Mouse (Mus musculus) adipocyte (in vitro differentiated cells): Measurements from ENCODE around the gene Tysnd1.

Source experiments
- DNase-seq: peaks from one replicate; pipeline ENCODE4 v3.0.0-alpha.2; 2016; ENCODE audit warnings: low spot score

Gene Tysnd1

DNA sequence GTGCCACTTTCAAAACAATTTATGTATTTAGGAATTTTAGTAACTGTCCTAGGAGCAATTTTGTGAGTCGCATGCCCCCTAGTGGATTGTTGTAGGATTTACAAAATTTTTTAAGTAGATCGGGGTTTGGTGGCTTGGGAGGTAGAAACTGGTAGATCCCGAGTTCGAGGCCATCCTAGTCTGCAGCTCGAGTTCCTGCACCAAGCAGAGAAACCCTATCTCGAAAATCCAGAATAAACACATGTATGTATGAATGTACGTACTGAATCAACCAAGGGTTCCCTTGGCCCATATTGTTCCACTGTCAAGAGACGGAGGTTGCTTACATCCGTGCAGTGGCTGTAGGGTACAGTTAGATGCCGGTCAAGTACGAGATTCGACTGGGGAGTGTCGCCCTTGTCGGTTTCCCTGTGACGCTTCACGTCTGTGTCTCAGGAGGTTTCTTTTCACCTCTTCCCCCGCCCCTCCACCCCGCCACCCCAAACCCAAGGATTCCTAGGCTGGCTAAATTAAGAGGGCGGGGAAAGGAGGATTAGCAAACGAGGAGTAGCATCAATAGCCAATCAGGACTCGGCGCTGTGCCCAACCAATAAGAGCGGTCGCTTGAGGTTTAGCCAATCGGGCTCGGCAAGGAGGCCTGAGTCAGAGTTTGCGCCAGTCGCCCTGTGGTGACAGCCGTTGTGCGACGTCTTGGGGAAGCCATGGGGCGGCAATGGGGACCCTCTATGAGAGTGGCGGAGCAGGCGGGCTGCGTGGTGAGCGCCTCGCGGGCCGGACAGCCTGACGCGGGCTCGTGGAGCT is at the start of gene Tysnd1:
Gene Tysnd1, plus strand, starts transcription at position 645 of the 801 bp plus-strand sequence.
- peak; percentile 99 for DNase-seq

DNA sequence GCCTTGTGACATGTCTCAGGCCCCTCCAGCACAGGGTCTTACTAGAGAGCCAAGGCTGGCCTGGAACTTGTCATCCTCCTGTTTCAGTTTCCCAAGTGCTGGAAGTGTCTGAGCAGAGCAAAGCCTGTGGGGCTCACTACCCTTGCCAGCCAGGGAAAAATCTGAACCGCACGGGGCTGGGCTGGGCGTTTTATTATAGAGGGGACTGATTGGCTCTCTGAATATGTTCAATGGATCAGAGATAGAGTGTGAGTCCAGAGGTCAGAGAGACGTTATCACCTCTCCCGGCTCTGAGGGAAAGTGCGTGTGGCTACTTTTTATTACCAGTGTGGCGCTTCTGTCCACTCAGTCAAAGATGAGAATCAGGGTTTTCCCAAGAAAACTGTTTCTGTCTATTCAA is 48.8 kb upstream of the Tysnd1 start:
- DNase-seq, result no peak

DNA sequence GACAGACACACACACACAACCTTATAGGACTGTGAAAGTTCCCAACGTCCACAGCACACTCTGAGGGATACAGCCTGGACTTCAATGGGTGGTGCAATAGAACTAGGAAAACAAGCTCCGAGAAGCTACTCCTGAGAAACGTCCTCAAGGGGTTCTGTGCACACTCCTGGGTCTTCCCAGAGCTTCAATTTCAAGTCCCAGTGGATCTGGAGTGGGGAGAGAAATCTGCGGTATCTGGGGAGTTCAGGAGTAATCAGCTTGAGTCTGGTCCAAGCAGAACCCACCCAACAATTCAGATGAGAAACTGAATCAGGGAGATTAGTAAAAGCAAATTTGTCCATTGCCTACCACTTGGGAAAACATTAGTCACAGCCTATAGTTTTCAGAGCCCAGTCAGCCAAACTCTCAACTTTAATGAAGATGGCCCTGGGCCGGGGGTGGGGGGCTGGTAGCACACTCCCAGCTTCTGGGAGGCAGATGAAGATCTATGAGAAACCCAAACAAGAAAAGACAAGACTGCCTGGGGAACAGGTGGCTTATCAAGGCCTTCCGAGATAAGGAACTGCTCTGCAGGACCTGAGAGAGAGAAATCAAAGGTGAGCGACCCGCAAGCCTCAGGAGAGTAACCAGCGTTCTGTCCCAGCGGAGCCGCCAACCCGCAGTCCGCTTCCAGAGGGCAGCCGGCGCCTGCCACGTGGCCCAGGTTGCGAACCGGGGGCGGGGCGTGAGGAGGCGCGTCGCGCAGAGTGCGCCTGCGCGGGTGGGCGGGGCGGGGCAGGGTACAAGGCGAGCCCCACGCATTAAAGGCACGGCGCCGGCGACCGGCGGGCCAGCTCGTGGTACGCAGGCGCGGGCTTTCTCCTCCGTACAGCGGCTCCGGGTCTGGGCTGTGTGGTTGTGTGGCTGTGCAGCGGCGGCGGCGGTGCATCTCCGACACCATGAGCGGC is 47.3 kb upstream of the Tysnd1 start, which contains the start of gene Ppa1:
Gene Ppa1, plus strand, starts transcription at position 763 of the 947 bp plus-strand sequence.
- peak; percentile 90 for DNase-seq

DNA sequence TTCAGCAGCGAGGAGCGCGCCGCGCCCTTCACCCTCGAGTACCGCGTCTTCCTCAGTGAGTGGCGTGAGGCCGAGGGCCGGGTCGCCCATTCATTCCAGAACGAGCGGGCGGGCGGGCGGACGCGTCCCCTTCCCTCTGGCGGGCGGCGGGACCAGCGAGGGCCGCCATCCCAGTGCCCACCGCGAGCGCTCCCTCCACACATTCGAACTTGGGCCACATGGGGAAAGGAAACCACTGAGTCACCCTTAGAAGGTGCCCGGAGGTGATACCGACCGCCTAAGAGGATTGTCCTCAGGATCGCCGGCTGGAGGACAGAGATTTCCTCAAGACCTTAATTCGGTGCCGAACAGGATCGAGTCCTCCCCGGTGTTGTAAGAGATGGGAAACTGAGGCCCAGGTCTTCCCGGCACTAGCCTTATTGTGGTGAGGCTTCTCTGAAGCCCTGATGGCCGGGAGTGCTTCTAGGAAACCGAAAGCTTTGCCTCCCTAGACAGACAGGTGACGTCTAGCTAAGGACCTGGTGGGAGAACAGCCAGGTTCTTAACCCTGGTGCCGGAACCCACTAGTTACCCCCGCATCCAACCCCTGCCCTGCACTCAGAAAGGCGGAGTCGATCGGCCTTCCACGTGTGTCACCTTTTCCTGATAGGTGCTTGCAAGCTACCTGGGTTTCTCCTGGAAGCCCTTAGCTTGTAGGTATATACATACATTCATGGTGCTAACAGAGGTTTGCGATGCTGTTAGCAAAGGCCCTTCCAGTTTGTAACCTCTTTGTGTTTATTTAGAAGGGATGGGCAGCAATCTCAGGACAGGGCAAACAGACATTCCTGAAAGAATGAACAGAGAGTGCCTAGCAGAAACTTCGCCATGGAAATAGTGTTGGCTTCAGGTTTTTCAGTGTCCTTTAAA is 46.3 kb upstream of the Tysnd1 start:
- peak; percentile 24 for DNase-seq

DNA sequence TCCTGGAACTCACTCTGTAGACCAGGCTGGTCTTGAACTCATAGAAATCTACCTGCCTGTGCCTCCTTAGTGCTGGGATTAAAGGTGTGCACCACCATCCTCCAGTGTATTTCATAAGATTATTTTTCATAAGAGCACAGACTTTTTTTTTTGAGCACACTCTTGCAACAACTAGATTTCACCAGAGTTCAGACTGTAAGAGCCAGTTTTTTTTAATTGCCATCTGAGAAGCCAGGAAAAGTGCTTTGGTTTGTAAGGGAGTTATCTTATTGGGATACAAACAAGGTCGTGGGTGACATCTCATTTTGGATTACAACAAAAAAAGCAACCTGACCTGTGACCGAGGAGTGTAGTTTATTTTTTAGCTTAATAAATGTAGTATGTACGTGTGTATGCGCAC is 41.2 kb upstream of the Tysnd1 start:
- DNase-seq, result peak; percentile 32

DNA sequence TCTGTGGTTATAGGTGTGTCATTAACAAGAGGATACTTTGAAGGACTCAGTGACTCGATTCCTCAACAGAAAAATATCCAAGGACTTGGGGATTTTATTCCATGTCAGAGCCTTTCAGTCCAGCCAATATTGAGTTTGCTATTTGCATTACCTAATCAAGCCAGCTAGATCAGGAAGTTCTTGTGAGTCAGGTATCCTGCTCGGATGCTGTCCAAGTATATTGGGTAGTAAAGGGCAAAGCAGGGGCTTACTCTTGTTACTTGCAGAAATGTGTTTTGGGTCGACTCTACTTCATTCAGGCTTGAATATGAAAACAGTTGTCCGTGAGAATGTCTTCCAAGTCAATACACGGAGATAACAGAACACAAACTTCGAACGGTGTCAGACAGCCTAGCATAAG is 40.6 kb upstream of the Tysnd1 start:
- DNase-seq, result no peak

DNA sequence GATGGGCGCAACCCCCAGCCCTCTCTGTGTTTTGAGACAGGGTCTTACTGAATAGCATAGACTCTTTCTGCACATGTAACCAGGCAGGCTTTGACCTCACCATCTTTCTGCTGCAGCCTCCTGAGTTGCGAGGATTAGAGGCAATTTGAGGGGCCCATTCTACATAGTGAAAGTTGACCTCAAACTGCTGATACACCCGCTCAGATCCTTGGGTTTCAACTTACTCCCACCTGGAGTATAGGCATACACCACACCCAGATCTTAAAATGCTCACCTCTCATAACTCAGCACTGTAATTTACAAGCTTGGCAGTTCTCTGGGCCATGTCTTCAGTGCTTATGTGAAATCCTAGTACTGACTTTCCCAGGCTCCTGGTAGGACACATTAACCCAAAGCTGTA is 40.1 kb upstream of the Tysnd1 start:
- DNase-seq, result no peak

DNA sequence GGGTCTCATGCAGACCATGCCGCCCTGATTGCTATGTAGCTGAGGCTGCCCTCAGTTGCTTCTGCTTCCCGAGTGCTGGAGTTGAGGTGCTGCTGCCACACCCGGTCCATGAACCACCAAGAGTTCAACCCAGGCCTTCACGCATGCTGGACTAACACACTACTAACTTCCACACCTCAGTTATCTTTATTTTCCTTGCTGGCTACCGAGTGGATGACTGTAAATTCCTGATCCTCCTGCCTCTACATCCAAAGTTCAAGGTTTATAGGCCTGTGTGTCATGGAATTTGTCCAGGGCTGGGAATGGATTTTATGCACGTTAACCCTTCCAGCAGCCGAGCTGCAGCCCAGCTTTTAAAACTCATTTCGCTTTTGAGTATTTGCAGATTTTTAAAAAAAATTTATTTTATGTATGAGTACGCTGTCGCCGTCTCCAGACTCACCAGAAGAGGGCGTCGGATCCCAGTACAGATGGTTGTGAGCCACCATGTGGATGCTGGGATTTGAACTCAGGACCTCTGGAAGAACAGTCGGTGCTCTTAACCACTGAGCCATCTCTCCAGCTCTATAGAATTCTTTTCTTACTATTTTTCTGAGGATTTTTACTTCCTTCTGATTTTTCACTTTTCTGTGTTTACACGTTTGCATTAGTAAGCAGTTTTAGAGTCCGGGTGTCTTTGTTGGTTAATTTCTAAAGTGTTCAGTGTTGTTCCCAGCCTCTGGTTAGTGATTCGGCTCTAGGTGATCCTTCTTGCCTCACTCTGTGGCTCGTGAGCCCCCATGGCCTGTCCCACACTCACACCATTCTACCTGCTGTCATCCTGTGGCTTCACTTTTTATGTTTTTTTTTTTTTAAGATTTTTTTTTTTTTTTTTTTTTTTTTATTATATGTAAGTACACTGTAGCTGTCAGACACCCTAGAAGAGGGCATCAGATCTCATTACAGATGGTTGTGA is 38.1 kb upstream of the Tysnd1 start:
- DNase-seq, result no peak

DNA sequence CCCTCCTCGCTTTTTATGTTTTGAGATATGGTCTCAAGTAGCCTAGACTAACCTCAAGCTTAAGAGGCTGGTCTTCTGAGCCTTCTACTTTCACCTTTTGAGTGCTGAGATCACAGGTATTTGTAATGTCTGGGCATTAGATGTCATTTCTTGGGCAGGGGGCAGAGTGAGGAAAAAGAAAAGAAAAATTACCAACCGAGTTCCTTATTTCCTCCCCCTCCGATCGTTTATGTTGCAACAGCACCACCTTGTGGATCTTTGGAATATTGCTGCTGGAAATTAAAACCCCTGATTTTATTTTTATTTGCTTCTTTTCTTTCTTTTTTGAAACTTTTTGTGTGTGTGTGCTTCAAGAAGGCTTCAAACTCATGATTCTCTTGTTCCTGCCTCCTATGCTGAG is 37.3 kb upstream of the Tysnd1 start:
- peak; percentile 69 for DNase-seq

DNA sequence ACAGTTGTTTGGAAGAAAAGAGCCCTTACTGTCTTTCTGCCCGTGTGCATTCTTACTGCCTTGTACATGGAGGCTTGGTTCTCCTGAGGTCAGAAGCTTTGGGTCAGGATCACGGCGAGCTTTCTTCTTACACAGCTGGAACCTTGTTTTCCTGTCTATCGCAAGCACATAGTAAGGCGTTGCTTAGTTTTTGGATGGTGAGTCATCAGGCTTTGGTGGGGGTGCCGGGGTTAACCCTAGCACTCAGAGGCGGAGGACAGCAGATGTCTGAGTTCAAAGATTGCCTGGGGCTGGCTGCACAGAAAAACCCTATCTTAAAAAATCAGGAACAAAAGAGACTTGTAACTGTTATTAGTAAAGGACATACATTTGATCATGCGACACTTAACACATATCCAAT is 33.4 kb upstream of the Tysnd1 start:
- no peak for DNase-seq

DNA sequence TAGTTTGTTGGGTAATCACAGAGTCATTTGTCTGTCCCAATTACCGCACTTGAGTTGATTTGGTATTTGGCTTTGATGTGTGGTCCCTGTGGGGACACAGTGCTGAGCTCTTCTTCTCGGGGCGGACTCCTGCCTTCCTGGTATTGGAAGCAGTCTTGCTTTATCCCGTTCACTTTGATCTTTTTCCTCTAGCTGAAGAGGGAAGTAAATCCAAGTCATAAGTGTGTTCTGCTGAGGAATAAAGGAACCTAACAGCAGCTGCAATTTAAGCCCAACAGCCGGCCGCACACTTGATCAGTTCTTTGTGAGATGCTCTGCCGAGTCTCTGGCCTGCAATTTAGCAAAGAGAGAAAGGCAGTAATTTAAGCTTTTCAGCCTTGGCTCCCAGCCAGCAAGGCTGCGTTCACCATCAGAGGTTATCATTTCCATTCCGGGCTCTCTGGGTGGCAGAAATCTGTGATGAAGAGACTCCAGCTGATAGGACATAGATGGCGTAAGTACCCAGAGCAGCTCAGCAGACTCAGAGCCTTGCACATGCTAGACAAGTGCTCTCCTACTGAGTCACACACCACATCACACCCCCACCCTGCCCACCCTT is 32.8 kb upstream of the Tysnd1 start:
- no peak for DNase-seq

DNA sequence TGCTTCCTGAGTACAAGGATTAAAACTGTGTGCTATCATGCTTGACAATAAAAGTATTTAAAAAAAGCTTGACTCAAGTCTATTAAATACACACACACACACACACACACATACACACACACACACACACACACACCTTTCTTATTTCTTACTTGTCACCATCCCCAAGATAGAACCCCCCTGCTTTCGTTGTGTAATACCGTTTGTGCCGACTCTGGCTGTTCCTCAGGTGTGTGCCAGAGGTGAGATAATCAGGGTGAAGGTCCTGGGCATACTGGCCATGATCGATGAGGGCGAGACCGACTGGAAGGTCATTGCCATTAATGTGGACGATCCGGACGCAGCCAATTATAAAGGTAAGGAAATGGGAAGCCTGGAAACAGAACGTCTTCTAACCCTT is 30.2 kb upstream of the Tysnd1 start:
- no peak for DNase-seq

DNA sequence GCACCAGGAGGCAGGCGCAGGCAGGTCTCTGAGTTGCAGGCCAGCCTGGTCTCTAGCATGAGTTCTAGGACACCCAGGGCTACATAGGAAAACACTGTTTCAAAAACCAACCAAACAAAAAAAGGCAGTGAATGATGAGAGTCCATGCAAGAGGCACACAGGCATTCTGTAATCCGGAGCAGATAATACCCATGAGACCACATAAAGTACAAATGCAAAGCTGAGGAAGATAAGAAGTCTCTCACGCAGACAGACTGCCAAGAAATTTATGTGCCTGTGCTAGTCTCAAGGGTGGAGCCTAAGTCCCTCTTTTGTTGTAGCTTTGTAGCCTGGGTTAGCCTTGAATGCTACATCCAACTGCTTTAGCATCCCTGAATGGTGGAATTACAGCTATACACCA is 29.7 kb upstream of the Tysnd1 start:
- no peak for DNase-seq

DNA sequence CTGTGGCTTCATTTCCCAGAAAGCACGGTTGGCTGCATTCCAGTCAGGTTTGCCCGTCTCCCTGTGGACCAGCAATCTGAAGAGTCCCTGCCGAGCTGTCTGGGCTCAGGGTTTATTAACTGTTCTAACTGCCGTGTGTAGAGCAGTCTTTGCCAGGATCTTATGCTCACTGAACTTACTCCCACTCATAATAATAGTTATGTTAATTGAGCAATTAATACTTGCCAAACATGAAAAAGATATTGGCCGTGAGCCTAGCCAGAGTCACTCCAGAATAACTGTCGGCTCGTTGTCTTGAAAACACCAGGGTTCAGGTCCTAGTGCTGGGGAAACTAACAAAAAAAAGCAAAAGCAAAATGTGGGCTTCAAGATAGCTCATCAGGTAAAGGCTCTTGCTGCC is 26.0 kb upstream of the Tysnd1 start:
- no peak for DNase-seq

DNA sequence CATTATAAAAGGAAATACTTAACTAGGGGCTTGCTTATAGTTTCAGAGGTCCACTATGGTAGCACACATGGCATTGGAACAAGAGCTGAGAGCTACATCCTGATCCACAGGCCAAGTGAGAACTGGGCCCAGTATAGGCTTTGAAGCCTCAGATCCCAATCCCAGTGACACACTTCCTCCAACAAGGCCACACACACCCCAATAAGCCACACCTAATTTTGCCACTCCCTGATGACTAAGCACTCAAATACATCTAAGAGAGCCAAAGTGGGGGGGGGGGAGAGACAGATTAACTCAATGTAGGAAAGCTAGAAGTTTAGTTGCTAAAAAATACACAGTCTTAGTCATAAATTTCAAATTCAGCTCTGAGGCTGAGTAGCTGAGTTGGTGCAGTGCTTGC is 25.4 kb upstream of the Tysnd1 start:
- no peak for DNase-seq

DNA sequence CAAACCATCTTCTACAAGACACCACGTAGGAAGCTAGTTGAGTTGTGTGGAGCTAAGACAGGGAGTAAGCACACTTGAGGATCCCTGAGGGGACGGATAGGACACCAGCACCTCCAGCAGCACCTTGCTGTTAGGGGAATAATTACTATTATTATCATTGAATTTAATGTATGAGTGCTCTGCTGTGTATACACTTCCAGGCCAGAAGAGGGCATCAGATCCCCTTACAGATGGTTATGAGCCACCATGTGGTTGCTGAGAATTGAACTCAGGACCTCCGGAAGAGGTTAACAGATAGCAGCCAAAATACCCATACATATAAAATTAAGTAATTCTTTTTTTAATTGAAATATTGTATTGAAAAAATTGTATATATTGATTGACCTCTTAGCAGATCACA is 24.6 kb upstream of the Tysnd1 start:
- no peak for DNase-seq

DNA sequence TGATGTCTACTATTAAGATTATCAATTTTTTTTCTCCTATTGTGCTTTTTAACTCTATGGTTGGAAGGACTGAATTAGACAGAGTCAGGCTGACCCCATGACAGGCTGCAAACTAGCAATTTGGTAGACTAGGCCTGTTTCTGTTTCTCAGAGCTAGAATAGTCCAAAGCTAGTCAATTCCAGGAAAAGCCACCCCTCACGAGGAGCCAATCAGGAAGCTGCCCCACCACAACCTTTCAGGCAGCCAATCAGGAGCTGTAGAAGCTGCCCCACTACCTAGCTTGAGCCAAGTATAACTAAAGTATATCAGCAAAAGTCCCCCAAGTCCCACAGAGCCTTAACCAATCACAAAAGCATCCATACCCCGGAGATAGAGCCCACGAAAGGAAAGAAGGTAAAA is 19.4 kb upstream of the Tysnd1 start:
- DNase-seq, result no peak

DNA sequence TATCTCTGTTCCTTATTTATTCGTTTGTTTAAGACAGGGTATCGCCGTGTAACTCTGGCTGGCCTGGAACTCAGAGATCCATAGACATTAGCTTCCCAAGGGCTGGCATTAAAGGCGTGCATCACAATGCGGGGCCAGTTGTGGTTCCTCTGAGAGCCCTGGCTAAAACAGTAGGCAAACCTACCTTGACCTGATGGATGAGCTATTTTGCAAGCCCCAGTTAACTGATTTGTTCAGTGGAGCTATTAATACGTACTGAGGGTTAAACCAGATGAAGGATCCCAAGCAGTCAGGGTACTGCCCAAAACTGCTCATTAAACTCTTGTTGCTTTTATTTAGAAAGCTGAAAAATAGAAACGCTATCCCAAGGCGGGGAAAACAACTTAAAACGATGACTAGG is 15.8 kb upstream of the Tysnd1 start:
- no peak for DNase-seq

DNA sequence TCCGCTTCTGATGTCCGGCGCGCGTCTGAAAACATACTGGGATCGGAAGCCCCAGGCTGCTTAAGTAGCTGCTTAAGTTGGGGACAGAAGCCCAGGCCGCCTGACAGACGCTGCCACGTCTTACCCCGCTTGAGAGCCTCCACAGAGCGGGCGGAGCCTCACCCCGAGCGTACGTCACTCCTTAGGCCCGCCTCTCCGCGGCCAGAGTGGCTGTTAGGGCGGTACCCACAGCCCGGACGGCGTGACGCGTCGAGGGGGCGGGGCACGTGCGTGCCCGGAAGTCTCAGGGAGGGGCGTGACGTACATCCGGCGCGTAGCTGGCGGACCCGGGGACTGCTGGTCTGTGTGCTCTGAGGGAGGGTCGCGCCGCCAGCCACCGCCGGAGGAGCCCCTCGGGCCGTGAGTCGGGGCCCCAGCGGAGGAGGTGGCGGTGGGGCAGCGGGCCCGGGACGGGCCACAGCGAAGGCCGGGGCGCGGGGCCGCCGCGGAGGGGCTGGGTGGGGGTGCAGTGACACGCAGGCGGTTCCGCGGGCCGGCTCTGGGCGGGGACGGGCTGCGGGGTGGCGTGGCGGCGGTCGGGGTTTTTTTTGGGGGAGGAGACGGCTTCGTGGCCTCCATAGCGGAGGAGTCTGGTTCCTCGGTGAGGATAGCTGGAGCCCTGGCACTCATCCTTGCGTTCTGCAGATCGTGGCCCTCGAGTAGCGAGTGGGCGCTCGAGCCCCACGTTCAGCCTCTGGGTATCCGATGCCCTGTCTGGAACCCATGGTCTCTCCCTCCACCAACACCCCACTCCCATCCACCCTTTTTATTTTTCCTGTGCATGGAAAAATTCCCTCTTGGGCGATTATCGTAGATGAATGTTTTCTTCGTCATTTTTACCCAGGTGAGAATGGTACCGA is 15.1 kb upstream of the Tysnd1 start, which contains the start of gene Sar1a:
Gene Sar1a, plus strand, starts transcription at position 285 of the 899 bp plus-strand sequence.
- DNase-seq, result peak; percentile 95
